Mouse (Mus musculus) kidney, postnatal 36 days (tissue): ENCODE measurements around the gene Frmd4b.

Experiments used
- DNase-seq, 2 experiments: peaks; one replicate each; pipeline ENCODE4 v3.0.0; 2021 to 2022; ENCODE audit warnings: mixed read lengths in 2 of 2

Gene Frmd4b

DNA sequence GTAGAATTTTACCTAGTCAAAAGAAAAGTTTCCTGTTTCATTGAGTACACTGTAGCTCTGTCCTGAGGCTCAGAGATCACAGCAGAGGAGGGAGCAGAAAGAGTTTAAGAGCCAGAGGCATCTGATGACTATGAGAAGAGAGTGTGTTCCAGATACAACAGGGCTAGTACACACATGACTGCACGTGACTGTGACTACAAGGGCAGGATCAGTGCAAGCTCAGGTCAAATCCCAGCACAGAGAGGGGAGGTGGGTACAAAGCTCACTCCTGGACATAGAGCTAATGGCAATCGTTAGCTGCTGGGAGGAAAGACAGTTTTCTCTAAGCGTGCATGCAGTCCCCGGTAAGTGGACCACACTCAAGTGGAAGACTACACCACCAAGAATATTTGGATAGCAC is 37.6 kb downstream of the Frmd4b start:
- DNase-seq: peak; percentile 71 to 72

DNA sequence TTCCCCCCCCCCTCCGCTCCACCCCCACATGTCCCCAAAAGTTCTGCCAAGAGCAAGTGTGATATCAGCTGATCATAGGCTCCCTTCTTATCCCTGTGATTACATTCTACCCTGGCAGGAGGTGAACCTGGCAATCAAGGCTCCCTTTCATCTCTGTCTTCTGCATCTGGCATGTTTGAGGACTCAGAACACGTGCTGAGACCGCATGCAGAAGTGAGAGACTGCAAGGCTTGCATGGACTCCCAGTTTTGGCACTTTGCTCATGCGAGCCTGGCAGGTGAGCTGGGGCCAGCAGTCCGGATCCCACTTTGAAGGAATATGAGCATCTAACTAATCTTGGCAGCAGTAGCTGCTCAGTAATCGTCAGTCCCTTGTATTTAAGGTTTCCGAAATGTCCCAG is 39.1 kb downstream of the Frmd4b start:
- DNase-seq: no peak

DNA sequence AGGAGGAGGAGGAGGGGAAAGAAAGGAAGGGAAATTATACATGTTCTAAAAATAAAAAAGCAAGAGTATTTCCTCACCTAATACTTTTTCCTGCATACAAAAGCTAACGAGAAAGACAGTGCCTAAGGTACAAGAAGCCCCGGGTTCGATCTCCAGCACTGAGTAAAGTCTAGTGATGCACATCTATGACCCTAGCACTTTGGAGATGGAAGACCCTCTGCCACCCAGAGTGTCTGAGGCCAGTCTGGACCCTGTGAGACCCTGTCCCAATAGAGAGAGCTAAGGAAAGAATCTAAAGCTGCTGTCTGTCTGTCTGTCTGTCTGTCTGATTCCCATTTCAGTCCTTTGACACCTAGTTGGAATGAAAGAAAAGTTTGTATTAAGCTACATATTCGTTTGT is 40.0 kb downstream of the Frmd4b start:
- DNase-seq: no peak

DNA sequence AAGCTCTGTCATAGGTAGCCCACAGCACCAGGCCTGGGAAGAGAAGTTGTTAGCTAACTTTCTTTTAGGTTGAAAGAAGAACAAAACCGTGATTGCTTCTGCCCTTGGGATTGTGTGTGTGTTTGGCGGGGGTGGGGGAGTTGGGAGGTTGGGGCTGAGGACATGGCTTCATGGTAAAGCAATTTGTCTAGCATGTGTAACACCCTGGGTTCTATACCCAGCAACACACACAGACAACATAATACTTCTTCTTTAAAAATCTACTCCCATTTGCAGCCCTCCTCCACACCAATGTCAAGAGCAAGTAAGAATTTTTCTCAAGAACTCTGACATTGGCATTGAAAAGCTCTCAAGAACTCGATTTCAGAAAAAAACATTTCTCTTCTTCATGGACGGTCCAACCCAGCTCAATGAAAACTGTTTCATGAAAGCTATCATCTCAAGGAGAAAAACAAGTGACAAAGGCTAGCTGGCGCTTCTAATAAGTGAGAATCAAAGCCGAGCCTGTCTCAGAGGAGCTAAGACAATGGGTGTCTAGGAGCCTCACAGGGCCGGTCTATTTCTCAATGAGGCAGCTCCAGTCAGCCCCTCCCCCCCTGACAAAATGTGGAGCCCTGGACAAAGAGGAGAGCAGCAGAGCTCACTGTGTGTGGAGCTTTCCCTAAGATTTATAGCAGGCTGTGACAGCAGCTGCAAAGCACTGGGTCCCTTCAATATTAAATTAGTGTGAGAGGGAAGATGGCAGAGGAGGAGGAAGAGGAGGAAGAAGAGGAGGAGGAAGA is 40.6 kb downstream of the Frmd4b start:
- no peak for DNase-seq

DNA sequence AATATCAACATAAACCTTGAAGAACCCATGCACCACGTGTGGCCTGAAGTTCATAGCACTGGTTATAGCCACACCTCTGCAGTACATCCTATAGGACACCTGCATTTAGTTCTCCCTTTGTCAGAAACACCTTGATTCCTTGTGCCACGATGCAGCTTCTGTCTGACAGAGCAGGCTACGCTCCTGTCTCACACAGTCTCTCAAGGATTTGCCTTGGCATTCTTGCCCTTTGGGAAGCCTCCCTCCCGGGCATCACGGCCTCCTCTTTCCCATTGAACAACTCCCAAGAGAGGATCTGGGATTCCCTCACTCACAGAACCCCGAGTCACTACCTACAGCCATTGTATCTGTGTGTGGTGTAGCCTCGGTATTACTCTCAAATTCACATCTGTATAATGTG is 41.2 kb downstream of the Frmd4b start:
- no peak for DNase-seq

DNA sequence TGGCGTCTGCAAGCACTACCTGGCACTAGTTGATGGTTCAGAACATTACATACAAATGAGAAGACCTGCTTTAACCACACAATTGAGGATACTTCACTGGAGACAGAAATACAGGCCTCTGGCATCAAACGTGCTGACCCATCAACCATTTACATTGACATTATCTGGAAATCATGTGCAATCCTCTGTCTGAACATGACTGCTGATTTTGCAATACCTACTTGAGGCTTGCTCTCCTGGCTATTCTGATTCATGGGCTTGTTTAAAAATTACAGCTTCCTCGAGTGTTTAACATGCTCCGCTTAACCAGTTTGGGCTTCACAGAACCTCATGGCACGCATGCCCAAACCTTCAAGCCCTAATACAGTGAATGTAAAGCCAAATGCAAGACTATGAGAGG is 42.4 kb downstream of the Frmd4b start:
- no peak for DNase-seq

DNA sequence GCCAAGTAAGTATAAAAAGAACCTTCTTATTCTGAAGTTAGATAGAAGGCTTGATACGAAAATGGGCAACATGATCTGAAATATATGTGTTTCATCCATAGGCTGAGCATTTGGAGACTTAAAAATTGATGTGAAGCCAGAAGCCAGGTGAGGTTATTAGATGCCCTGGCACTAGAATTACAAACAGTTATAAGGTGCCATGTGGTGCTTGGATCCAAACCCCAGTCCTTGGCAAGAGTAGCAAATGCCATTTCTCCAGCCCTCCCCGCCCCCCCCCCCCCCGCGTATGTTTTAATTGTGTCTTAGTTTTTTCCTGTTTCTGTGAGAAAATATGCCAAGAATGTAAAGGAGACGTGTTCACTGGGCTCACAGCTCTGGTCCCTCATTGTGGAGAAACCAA is 45.1 kb downstream of the Frmd4b start:
- DNase-seq: no peak

DNA sequence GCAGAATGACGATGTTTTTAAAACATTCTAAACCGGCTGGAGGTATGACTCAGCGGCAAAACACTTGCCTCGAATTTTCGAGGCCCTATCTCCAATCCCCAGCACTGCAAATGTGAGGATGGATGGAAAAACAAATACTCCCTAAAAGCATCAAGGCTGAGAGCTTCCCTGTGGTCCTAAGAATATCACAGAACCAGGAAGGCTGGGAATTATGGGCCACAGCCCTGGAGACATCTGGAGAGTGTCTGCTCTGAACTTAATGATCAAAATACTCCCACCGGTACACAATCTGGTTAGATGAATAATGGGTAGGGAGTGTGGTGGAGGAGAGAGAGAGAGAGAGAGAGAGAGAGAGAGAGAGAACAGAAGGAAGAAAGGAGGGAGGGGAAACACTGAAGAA is 48.8 kb downstream of the Frmd4b start:
- no peak for DNase-seq

DNA sequence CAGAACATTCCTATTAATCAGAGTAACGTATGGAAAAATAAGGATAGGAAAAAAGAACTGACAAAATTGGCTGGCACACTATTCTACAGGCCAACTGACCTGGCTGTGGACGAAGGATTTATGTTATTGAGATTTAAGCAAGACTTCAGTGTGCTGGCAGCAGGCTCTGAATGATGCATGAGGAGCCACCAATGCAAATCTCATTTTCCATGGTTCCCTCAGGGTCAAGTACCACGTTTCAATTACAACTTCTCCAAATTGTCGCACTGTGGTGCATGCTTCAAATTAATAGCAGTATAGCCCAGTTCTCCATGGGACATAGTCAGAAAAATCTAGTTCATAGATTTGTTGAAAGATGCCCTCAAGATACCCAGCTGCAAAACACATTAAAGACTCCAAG is 50.6 kb downstream of the Frmd4b start:
- DNase-seq: no peak

DNA sequence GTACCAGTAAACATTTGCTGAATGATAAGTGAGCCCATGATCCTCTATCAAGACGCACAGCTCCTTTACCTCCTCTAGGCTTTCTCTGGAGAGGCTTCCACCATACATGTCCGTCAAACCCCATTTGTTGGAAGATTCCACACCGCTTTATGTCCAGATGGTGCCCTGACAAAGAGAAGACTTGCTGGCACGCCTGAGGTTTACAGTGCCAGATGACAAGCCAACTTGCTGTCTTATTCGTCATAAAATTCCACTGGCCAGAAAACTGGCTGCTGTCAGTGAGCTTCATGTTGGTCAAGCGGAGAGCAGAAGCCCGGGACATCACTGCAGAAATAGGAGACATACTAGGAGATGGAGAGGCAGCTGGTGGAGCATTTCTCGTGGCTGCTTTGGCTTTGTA is 60.2 kb downstream of the Frmd4b start:
- no peak for DNase-seq

DNA sequence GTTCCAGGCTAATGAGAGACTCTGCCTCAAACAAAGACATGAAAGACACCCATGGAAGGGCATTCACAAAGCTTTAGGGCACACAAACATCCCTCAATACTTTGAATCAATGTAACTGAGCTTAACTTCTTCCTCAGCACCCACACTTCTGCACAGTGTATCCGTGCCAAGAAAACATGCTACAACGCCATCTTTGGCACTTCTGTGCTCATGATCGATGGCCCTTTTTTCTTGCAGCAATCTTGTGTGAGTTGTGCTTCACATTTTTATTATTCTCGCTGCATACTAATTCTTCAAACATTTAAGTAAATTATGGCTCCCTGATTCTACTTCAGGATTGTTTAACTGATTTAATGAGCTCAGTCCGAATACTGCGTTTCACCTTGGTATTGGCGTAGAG is 61.7 kb downstream of the Frmd4b start:
- DNase-seq: no peak

DNA sequence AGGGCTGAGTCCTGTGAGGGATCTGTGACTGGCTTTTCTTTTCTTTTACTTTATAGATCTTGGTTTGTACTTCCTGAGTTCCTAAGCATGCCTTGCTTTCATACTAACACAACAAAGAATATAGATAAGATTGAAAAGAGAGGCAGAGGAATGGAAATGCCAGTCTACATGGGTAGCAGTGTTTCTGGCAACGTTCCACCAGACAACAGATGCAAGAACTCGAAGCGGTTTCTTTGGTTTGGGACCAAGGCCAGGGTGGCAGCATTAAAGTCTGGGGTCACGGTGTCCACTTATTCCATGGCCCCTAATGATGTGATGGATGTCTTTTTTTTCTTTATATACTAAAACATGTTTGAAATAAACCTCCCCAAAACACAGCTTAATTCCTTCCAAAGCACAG is 63.9 kb downstream of the Frmd4b start:
- DNase-seq: no peak

DNA sequence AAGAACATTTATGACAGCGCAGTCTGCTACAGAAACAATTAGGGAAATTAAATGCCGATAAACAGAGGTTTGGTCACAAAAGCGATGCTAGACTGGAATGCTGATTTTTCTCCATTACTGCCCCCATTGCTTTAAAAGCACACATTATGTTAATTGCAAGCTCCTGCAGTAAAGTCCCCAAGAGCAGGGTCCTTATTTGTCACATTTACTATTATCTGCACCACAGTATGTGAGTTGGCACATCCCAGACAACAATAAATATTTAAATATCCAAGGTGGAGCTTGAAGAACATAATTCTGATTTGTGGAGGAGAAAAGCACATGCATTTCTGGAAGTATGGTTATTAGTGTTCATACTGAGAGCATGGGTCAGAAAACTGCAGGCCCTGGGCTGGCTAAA is 64.8 kb downstream of the Frmd4b start:
- DNase-seq: no peak

DNA sequence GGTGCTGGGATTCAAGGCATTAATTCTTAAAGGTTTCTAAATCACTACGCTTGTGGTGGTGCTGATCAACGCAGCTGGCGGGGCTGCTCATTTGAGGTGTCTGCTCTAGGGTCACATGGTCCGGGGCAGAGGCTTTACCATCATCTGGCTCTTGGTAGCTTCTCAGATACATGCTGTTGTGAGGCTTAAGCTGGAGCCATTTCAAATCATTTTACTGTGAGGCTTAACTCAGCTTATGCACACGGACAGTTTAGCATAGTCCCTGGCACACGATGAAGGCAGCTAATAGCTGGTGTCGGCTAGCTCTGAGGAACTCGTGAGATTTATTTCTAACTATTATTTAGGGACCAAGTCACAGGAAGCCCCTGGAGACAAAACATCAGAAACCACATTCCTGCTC is 65.5 kb downstream of the Frmd4b start:
- DNase-seq: no peak

DNA sequence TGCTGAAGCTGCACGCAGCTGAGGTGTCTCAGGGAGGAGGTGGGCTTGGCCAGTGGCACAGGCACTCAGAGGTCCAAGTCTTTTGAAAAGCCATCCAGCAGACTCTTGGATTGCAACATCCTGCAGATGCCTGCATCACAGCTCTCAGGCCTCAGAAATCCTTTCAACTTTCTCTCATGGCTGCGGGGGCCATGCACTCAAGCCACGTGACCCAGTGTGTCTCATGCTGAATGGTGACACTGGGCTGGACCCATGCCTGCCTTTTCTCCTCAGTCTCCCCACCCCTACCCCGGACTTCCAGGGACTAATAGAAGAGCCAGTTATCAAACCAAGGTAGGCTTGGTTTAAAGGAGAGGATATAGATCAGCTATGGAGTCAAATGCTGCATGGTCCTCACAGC is 66.2 kb downstream of the Frmd4b start:
- no peak for DNase-seq

DNA sequence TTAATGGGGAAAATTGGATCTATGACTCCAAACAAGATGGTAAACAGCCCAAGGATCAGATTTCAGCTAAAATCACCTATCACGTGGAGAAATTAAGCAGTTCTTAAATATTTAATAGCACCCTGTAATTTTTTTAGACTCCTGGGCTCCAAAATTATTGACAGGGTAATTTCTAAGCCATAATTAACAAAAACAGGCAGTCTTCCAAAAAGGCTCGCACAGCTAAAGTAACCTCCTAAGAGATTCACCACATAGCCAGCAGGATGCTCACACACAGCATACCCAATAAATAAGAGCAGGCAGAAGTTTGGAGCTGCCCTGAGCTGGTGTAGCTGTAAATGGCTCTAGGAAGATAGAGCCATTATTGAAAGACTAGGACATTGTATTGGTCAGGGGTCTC is 76.9 kb downstream of the Frmd4b start:
- DNase-seq: no peak

DNA sequence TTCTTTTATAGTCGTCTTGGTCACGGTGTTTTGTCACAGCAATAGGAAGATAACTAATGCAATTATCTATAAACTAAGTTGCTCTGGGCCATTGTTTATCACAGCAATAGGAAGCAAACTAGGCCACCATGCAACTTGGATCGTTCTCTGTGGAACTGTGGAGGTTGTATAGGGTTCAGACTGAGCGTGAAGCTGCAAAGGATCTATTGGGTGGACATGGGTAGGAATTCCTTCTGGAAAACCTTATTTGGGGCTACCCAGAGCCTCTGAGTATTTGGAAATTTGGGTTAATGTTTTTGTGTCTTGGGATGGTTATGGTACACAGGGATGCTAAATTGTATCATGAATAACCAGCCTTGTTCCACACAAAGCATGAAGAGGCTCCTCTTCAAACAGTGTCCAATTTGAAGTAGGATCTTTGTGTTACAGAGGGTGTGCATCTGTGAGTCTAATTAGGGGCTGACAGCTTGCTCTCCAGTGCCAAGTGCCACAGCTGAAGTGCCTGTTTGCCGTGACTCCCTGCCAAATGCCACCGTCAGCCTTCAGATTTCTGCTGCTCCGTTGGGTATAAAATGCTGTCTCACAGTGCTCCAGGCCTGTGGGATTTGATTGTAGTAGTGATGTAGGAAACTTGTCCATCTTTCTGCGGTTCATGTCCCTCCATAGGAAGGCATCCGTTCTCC is 81.4 kb downstream of the Frmd4b start:
- no peak for DNase-seq

DNA sequence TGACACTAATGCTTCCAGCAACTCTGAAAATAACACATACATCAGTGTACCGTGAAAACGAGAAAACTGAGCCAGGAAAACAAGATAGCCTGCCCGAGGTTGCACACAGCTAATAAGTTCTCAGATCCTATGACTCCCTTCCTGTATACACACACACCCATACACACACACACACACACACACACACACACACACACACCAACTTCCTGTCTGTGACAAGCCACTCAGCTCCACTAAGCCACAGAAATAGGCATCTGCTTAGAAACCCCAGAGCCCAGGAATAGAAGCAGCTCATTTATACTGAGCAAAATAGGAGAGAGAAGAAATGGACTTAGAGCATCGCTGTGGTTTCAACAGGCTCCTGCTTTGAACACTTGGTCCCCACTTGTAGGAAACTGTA is 86.3 kb downstream of the Frmd4b start:
- peak; percentile 14 to 31 for DNase-seq

DNA sequence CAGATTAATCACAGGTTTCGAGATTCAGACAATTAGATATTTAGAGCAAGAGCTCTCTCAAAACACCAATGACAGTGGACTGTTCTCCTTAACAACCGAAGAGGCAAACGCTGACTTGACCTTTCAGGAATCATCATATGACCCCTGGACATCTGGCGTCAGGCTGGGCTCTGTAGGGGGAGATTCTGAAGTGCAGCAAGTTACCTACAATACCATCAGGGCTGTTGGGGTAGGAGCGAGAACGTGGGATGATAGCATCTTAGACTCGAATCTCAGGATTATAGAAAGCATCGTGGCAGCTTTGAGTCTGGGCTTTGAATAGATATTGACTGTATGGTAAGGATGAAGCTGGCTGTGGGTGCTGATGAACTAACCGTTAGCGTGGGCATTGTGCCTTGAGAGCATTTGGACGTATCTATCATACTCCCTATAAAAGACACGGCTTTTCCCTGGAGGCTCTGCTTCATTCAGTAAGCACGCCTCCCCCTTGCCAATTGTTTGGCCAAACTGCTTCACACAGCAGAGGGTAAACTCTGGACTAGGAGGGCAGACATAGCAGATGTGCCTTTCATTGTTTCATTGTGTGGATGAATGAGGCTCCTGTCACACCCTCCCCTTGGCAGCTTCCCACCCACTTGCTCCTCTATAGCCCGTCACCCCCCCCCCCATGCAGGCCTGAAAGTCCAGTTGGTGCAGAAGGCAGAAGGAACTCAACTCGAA is 88.2 kb downstream of the Frmd4b start:
- no peak for DNase-seq

DNA sequence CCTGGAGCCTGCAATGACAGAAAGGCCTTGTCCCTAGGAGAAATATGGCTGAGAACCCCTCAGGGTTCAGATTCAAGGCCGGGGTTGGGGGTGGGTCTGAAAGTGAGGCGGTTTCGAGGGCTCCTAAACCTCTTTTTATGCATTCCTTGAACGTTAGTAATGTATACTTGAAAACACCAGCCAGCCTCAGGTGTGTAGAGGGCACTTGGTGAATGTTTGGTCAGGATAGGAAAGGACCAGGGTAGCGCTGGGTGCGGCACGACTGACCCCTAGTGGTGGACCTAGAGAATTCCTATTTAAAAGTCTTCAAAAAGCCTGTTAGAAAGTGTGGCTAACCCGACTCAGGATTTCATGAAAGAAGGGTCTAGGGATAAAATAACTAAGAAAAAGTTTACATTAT is 91.2 kb downstream of the Frmd4b start:
- DNase-seq: peak; percentile 18 to 71

DNA sequence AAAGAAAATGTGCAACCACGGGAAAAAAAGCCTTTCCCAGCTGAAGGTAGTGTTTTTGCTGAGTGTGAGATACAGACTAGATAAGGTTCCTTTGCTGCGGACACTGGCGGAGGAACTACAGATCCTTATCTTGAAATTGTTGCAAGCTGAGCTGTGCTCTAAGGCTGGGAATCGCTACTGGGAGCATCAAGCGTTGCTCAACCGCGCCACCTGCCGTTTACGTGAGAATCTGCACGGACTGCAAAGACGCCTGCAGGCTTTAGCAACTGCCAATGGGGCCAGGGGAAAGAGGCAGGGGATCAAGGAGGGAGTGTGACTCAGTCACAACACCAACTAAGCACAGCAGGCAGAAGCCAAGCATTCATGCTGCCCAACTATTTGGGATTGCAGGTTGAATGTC is 94.2 kb downstream of the Frmd4b start:
- peak; percentile 70 to 92 for DNase-seq

DNA sequence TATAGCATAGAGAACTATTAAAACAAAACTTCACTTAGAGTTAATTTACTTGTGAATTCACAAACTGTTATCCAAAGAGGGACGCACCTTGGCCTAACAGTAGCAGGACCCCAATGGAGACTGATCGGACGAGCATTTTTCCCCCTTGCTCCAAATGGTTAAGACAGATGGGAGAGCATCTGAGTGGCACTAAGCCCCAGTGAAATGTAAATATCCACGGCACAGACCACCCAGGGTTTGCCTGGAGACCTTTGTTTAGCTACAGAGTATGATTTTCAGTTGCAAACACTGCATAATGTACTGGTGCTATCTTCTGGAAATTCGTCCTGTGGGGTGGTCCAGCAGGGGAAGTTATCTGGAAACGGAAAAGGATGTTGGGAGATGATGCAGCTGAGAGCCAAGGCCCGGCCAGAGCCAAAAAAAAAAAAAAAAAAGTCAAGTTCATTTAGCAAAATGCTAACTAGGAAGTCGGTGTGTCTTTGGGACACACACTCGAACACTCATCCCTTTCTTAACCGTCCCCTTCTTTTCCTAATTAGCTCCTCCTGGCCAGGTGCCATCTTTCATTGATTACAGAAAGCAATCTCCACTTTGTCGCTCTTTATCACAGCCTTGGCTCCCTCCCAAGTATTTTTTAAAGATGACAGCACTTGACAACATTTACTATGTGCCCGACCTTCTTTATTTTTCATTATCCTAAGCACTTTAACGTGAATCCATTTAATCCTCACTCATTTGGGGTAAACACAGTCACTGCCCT is 95.9 kb downstream of the Frmd4b start:
- peak; percentile 25 to 53 for DNase-seq

DNA sequence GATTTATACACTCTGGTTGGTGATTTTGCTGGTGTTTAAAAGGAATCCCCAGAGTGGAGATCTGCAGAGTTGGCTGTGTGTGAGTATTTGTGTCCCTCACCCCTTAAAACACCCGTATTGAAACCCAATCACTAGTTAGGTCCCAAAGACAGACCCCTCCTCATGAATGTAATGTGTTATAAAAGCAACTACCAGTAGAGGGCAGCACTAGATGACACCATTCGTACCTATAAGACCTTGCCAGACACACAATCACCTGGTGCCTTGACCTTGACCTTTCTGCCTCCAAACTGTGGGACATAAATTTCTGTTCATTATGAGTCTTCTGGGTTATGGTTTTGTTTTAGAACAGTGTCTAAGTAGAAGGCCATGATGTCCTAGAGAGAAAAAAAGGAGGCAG is 96.8 kb downstream of the Frmd4b start:
- no peak for DNase-seq
